In the genomic region with DNA sequence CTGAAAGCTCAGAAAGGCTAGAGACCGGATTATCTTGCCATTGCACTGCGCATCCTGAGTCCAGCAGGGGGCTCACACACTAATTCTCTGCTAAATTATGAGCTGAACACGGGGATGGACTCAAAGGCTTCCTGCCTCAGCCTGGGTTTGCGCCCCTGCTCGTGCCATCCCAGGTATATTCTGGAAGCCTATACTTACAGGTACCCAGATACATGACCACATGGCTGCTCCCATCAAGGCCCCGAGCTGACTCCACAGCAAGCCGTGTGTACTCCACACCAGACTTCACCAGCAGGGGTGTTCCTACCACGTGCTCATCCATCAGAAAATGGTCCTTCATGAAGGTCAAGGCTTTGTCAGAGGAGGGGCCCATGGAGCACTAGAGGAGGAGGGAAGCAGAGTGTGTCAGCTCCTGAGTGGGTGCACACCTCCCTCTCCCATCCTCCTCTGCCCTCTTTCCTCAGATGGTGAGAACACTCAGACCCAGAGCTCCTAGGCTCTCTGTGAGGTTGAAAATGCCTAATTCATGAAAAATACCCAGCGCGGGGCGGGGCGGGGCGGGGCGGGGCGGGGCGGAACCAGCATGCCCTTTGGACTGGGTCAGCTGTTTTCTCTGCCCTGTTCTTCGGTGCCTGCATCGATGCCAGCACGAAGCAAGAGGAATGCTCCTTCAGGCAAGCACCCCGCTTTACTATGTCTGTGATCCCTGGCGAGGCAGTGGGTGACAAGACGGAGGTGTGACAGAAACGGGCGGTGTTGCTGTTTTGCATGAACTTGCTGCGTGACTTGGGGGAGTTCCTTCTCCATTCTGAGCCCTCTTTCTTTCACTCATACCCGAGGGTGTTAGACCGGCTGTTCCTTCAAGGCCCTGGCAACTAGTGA, we compare ENCODE assay signal across 8 mouse cellular contexts. TPM values are rescaled to one million over a fixed set of nuclear protein-coding genes. Genes with fewer than 3 reads are reported as not detected.
DNase-seq lines count a peak whose midpoint lies in the region; ATAC-seq lines count a peak whose summit lies in the region.

No protein-coding gene starts in this region.

- WGBS in forebrain, embryonic 11.5 days = 27% methylated on average over 27 of the region's 27 CpGs
- 22% methylated on average over 24 of the region's 27 CpGs for WGBS in intestine, embryonic 14.5 days
- 13% methylated on average over 27 of the region's 27 CpGs for WGBS in liver, embryonic 12.5 days (ENCODE audit: insufficient replicate concordance)

- peak overlapping the region; percentile 20; the same call in 1 of the 2 replicates for H3K9ac ChIP-seq in forebrain, embryonic 11.5 days (ENCODE audit: low read length)
- H3K9ac ChIP-seq in intestine, embryonic 14.5 days (ENCODE audit: low read length) = no peak overlapping the region
- peak overlapping the region; percentile 13; the same call in 1 of the 2 replicates for H3K9ac ChIP-seq in liver, embryonic 12.5 days

- peak; percentile 50 for ATAC-seq in frontal cortex, adult (ENCODE audit: low TSS enrichment)
- 0 out of 2 replicates have a peak, but pooled peaks have one; percentile 14 for ATAC-seq in forebrain, embryonic 11.5 days (replicated peaks; ENCODE audit: low FRiP score)
- 0 out of 2 replicates have a peak, but pooled peaks have one; percentile 9 for ATAC-seq in intestine, embryonic 14.5 days (replicated peaks; ENCODE audit: low FRiP score, low TSS enrichment, low read depth)
- ATAC-seq in liver, embryonic 12.5 days = no peak

- H3K27me3 ChIP-seq in forebrain, embryonic 11.5 days (ENCODE audit: control insufficient read depth, insufficient read depth, low read length) = no peaks in the 10 kb centered on the region
- H3K27me3 ChIP-seq in intestine, embryonic 14.5 days (replicated peaks; ENCODE audit: control insufficient read depth, insufficient read depth, low read length) = no peaks in the 10 kb centered on the region
- peaks cover 80% of the 10 kb centered on the region for H3K27me3 ChIP-seq in liver, embryonic 12.5 days (replicated peaks)

- peaks cover 9% of the 10 kb centered on the region; the same call in 1 of the 2 replicates for H3K4me1 ChIP-seq in forebrain, embryonic 11.5 days (replicated peaks; ENCODE audit: control insufficient read depth, insufficient read depth, low read length)
- peaks cover 6% of the 10 kb centered on the region; the same call in 1 of the 2 replicates for H3K4me1 ChIP-seq in intestine, embryonic 14.5 days (replicated peaks; ENCODE audit: control insufficient read depth, insufficient read depth, low read length)
- H3K4me1 ChIP-seq in liver, embryonic 12.5 days = peaks cover 32% of the 10 kb centered on the region

- H3K9me3 ChIP-seq in forebrain, embryonic 11.5 days (ENCODE audit: control insufficient read depth, low read length) = no peaks in the 10 kb centered on the region
- H3K9me3 ChIP-seq in intestine, embryonic 14.5 days (ENCODE audit: control insufficient read depth, low read length) = no peaks in the 10 kb centered on the region
- no peaks in the 10 kb centered on the region for H3K9me3 ChIP-seq in liver, embryonic 12.5 days (replicated peaks)

- no peak overlapping the region for H3K4me3 ChIP-seq in forebrain, embryonic 11.5 days (ENCODE audit: low read depth, low read length)
- H3K4me3 ChIP-seq in intestine, embryonic 14.5 days (ENCODE audit: low read depth, low read length) = no peak overlapping the region
- H3K4me3 ChIP-seq in liver, embryonic 12.5 days = peak overlapping the region; percentile 25; the same call in 1 of the 2 replicates

- no peak overlapping the region for H3K4me2 ChIP-seq in forebrain, embryonic 11.5 days (ENCODE audit: low read depth, low read length, severe bottlenecking)
- peak overlapping the region; percentile 26 for H3K4me2 ChIP-seq in intestine, embryonic 14.5 days (ENCODE audit: low read length)
- peak overlapping the region; percentile 54 for H3K4me2 ChIP-seq in liver, embryonic 12.5 days

- H3K27ac ChIP-seq in forebrain, embryonic 11.5 days (ENCODE audit: low read depth, low read length) = no peak overlapping the region
- no peak overlapping the region for H3K27ac ChIP-seq in intestine, embryonic 14.5 days (ENCODE audit: low read depth)
- H3K27ac ChIP-seq in liver, embryonic 12.5 days = no peak overlapping the region

- H3K36me3 ChIP-seq in forebrain, embryonic 11.5 days (ENCODE audit: control insufficient read depth, insufficient read depth, low read length) = no peaks in the 10 kb centered on the region
- H3K36me3 ChIP-seq in intestine, embryonic 14.5 days (ENCODE audit: control insufficient read depth, insufficient read depth, low read length) = no peaks in the 10 kb centered on the region
- H3K36me3 ChIP-seq in liver, embryonic 12.5 days = no peaks in the 10 kb centered on the region

- DNase-seq in frontal cortex, postnatal 10 days (ENCODE audit: low spot score in 2 of 2) = no peak
- peak; percentile 83 for DNase-seq in R1 (ENCODE audit: low read depth, low spot score)
- peak; percentile 70 for DNase-seq in forebrain, embryonic 11.5 days (ENCODE audit: low spot score)
- peak; percentile 73 for DNase-seq in intestine, embryonic 14.5 days (ENCODE audit: low spot score)
- DNase-seq in natural killer cell, adult 2 months (ENCODE audit: low spot score in 2 of 2) = peak; percentile 21 to 47
- DNase-seq in ovary, postnatal 14 days (ENCODE audit: low spot score) = no peak

RNA-seq across cellular contexts. Expression of a gene that starts 15.8 kb away (rescaled TPM):
- polyA plus RNA-seq in forebrain, embryonic 11.5 days (2014; fragmentation: Nextera tagmentation; extraction: Ambion mirVana) = 22.6 and 23.1 TPM in 2 replicates
- 19.7 and 20.1 TPM in 2 replicates for polyA plus RNA-seq in intestine, embryonic 14.5 days (2014; fragmentation: Nextera tagmentation; extraction: Ambion mirVana)
- polyA plus RNA-seq in liver, embryonic 12.5 days (2016; fragmentation: Nextera tagmentation; extraction: Ambion mirVana) = 14.0 and 14.9 TPM in 2 replicates

RNA-seq across cellular contexts. Expression of a gene that starts 20.2 kb away (rescaled TPM):
- 9.3 and 10.3 TPM in 2 replicates for polyA plus RNA-seq in forebrain, embryonic 11.5 days (2014; fragmentation: Nextera tagmentation; extraction: Ambion mirVana)
- polyA plus RNA-seq in intestine, embryonic 14.5 days (2014; fragmentation: Nextera tagmentation; extraction: Ambion mirVana) = 11.1 and 13.3 TPM in 2 replicates
- 14.4 and 17.6 TPM in 2 replicates for polyA plus RNA-seq in liver, embryonic 12.5 days (2016; fragmentation: Nextera tagmentation; extraction: Ambion mirVana)

RNA-seq across cellular contexts. Expression of a gene that starts 30.6 kb away (rescaled TPM):
- polyA plus RNA-seq in forebrain, embryonic 11.5 days (2014; fragmentation: Nextera tagmentation; extraction: Ambion mirVana) = 141 and 158 TPM in 2 replicates
- polyA plus RNA-seq in intestine, embryonic 14.5 days (2014; fragmentation: Nextera tagmentation; extraction: Ambion mirVana) = 150 and 154 TPM in 2 replicates
- 104 and 115 TPM in 2 replicates for polyA plus RNA-seq in liver, embryonic 12.5 days (2016; fragmentation: Nextera tagmentation; extraction: Ambion mirVana)

RNA-seq across cellular contexts. Expression of a gene that starts 56.5 kb away (rescaled TPM):
- not detected in 2 replicates for polyA plus RNA-seq in forebrain, embryonic 11.5 days (2014; fragmentation: Nextera tagmentation; extraction: Ambion mirVana)
- 0.64 TPM in 1 of 2 replicates, not detected in the other for polyA plus RNA-seq in intestine, embryonic 14.5 days (2014; fragmentation: Nextera tagmentation; extraction: Ambion mirVana)
- not detected in 2 replicates for polyA plus RNA-seq in liver, embryonic 12.5 days (2016; fragmentation: Nextera tagmentation; extraction: Ambion mirVana)

Comparison
In these comparisons a context has a peak if more than half of its experiments do, and no peak if none do; other contexts are left out.
1. DNase-seq: peak in R1 (single experiment), forebrain, embryonic 11.5 days (single experiment), intestine, embryonic 14.5 days (single experiment) and natural killer cell, adult 2 months (2 of 2); none in frontal cortex, postnatal 10 days (0 of 2) and ovary, postnatal 14 days (single experiment).